Mouse (Mus musculus) erythroblast, embryonic 14.5 days (primary cell): Measurements from ENCODE around the gene 4921507P07Rik. TPM values are rescaled to one million over a fixed set of nuclear protein-coding genes. Genes with fewer than 3 reads are reported as not detected.

Source experiments
- H3K27me3 ChIP-seq: 2 replicates; pipeline ENCODE4 v1.6.1; 2012; ENCODE audit warnings: inconsistent platforms; ENCODE audit not compliant: control insufficient read depth
- H3K36me3 ChIP-seq: 2 replicates; pipeline ENCODE4 v1.6.1; 2012; ENCODE audit warnings: mild to moderate bottlenecking, inconsistent platforms; ENCODE audit not compliant: control insufficient read depth
- H3K4me1 ChIP-seq: 2 replicates; pipeline ENCODE4 v1.6.1; 2012; ENCODE audit warnings: inconsistent platforms; ENCODE audit not compliant: control insufficient read depth
- H3K4me3 ChIP-seq: replicated peaks from 2 replicates; pipeline ENCODE3; 2012; ENCODE audit warnings: moderate library complexity, mild to moderate bottlenecking, inconsistent platforms
- H3K9me3 ChIP-seq: 2 replicates; pipeline ENCODE4 v1.6.1; 2012; ENCODE audit warnings: low read length, inconsistent platforms, mixed read lengths; ENCODE audit not compliant: control insufficient read depth
- GATA1 ChIP-seq: IDR thresholded peaks from 2 replicates; pipeline ENCODE4 v1.6.1; 2012; ENCODE audit warnings: low read length, inconsistent platforms, mixed read lengths
- TAL1 ChIP-seq: IDR thresholded peaks from 3 replicates; pipeline ENCODE4 v1.6.1; 2012; ENCODE audit warnings: low read length, inconsistent platforms, mixed read lengths
- polyA plus RNA-seq: library from polyadenylated mRNA; stranded (reverse); fragments of >175 nt; gene quantifications from 2 replicates; pipeline ENCODE4 v1.2.3, GENCODE M21; 2012

4921507P07Rik gene
- polyA plus RNA-seq, 1 experiment: not detected

DNA sequence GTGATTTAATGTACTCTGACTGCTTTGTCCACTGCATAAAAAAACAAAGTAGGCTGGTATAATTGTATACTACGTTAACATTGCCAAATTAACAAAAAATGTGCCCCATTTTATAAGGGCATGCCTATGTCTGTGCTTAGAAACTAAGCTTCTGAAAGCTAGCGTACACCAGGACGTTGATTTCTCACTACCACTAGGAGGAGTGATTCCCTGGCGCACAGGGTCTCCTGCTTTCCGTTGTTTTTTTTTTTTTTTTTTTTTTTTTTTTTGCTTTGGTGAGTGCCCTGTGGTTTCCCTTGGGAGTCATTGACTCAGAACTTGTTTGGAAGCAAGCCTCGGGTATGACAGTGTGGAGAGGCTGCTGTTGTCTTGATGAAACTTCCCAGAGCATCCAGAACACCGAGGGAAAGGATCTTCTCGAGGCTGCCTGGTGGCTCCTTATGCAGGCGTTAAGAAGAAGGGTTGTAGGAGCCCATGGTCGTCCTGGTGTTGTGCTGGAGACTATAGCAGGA, 3.0 kb downstream of the 4921507P07Rik start:
- TF ChIP-seq GATA1: no peak
- peak; percentile 14; the same call in 1 of the 3 replicates for TF ChIP-seq TAL1
- H3K36me3 ChIP-seq: no peaks in the 10 kb centered on the region
- 0 out of 2 replicates have a peak, but pooled peaks cover 3% of the 10 kb centered on the region for H3K27me3 ChIP-seq
- H3K9me3 ChIP-seq: peaks cover 4% of the 10 kb centered on the region
- H3K4me3 ChIP-seq: no peak overlapping the region
- H3K4me1 ChIP-seq: peaks cover 11% of the 10 kb centered on the region

DNA sequence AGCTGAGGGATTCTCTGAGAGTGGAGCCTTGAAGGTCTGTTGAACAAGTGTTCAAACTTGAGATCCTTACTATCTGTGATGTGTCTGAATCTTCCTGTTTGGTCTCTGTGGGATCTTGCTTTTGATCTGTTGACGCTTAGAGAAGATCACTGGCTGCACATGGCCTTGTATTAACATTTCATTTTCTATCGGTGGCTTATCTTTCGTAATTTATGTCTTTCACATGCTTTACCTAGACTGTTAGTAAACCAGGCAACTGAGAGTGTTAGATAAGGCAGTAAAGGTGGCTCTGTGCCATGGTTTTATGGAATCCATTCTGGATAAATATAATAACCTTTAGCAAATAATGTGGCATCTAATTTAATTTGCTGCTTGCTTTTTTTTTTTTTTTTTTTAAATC, 6.2 kb downstream of the 4921507P07Rik start:
- no peak for TF ChIP-seq GATA1
- TF ChIP-seq TAL1: no peak
- H3K36me3 ChIP-seq: no peaks in the 10 kb centered on the region
- peaks cover 4% of the 10 kb centered on the region for H3K9me3 ChIP-seq
- no peaks in the 10 kb centered on the region; the same call in 1 of the 2 replicates for H3K4me1 ChIP-seq
- no peak overlapping the region for H3K4me3 ChIP-seq
- 0 out of 2 replicates have a peak, but pooled peaks cover under 1% of the 10 kb centered on the region for H3K27me3 ChIP-seq

DNA sequence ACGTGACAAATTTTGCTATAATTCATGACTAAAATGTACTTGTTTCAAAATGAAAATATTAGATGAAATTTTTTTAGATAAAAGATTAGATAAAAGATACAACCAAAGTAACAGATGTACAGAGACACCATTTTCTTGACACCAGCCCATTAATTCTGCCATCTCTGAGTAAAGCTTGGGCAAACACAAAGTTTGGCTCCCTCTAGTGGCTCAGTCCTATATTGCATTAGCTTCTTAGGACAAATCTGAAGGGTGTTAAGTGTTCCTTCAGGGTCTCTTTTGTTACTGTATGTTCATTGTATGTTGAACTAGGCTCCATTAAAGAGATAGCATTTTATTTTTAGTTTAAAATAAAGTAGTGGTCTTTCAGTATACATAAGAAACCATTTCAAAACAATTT, 8.2 kb downstream of the 4921507P07Rik start:
- H3K9me3 ChIP-seq: no peaks in the 10 kb centered on the region
- H3K36me3 ChIP-seq: no peaks in the 10 kb centered on the region
- H3K4me3 ChIP-seq: no peak overlapping the region
- H3K27me3 ChIP-seq: no peaks in the 10 kb centered on the region
- H3K4me1 ChIP-seq: no peaks in the 10 kb centered on the region; the same call in 1 of the 2 replicates
- TF ChIP-seq GATA1 (no peak), TAL1 (no peak)

DNA sequence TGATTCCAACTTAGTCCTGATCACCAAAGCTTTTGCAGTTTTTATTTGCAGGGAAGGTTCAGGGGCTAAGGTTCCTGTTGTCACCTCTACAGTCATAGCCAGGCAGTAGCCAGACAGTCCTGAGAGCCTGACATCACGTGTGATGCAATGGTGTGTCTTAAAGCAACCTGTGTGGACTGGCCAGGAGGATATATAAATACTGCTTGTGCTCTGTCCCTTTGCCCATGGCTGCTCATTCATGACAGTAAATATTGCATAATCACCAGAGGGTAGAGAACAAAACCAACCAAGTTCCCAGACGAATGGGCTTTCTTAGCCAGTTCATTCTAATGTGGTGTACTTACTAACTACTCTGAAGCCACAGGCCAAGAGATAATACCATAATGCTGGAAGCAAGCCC, 9.0 kb downstream of the 4921507P07Rik start:
- H3K36me3 ChIP-seq: no peaks in the 10 kb centered on the region
- no peaks in the 10 kb centered on the region for H3K9me3 ChIP-seq
- no peaks in the 10 kb centered on the region; the same call in 1 of the 2 replicates for H3K4me1 ChIP-seq
- TF ChIP-seq GATA1: no peak
- TF ChIP-seq TAL1: no peak
- no peak overlapping the region for H3K4me3 ChIP-seq
- no peaks in the 10 kb centered on the region for H3K27me3 ChIP-seq

DNA sequence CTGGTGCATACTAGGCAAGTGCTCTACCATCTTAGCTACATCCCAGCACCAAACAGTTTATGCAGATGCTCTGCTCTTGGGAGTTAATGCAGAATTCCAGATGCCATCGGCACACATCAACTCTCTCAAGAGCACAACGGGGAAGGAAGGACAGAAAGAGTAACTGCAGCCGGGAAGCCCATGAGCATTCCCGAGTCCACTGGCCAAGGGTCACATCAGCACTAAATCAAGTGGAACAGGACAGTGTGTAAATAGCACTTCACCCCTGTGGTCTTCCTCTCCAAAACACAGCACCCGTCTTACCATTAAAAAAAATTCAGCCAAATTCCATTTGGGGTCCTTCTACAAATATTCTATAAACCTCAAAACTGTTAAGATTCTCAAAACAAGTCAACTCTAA, 10.1 kb downstream of the 4921507P07Rik start:
- no peaks in the 10 kb centered on the region for H3K9me3 ChIP-seq
- H3K4me1 ChIP-seq: no peaks in the 10 kb centered on the region; the same call in 1 of the 2 replicates
- no peaks in the 10 kb centered on the region for H3K36me3 ChIP-seq
- H3K27me3 ChIP-seq: no peaks in the 10 kb centered on the region
- TF ChIP-seq TAL1: no peak
- no peak for TF ChIP-seq GATA1
- no peak overlapping the region for H3K4me3 ChIP-seq

DNA sequence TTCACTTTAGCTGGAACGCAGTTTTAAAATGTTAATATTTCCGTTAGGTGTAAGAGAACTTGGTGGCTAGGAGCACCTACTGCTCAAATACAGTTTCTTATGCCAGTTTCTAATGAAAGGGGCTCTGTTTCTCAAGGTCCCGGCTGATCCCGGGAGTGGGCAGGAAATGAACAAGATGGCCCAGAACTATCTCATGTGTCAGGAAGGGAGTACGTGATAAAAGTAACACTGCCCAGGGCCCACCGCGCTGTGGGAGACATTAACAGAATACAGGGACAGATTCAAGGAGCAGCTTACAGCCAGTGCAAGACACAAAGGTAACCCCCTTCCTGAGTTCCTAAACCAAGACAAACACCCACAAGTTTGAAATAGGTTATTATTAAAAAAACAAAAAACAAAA, 10.7 kb downstream of the 4921507P07Rik start:
- H3K9me3 ChIP-seq: no peaks in the 10 kb centered on the region
- no peaks in the 10 kb centered on the region for H3K27me3 ChIP-seq
- no peak for TF ChIP-seq GATA1
- TF ChIP-seq TAL1: no peak
- no peaks in the 10 kb centered on the region for H3K36me3 ChIP-seq
- no peak overlapping the region for H3K4me3 ChIP-seq
- H3K4me1 ChIP-seq: no peaks in the 10 kb centered on the region; the same call in 1 of the 2 replicates

DNA sequence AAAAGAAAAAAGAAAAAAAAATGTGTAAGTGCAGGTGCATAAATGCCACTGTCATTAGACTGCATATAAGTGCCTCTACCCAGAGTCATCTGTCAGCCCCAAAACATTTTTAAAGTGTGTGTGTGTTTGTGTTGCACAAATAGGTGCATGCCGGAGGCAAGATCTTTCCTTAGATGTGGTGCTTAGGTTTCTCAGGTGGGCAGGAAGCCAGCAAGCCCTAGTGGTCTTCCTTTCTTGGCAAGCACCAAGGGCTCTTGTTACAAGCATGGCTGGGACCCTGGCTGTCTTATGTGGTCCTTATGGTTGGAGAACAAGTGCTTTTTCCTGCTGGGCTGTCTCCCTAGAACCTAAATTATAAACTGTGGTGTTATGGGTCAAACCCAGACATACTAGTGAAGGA, 24.8 kb downstream of the 4921507P07Rik start:
- TF ChIP-seq GATA1 (no peak), TAL1 (no peak)
- H3K9me3 ChIP-seq: no peaks in the 10 kb centered on the region

DNA sequence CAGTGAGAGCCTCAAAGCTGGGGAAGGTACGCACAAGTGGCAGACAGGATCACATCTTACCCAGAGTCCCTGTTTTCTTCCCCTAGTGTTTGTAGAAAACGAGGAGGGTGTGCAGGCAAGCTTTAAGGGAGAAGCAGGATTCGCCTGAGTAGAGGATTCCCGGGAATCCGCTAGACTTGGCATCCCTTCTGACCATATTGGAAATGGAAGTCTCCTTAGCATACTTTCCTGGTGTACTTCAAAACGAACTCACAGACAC, 29.5 kb downstream of the 4921507P07Rik start:
- Histone ChIP-seq H3K9me3 (no peaks in the 10 kb centered on the region), H3K4me3 (peak overlapping the region; percentile 83), H3K27me3 (no peaks in the 10 kb centered on the region), H3K36me3 (peaks cover 19% of the 10 kb centered on the region), H3K4me1 (peaks cover 23% of the 10 kb centered on the region)
- TF ChIP-seq GATA1: no peak
- TF ChIP-seq TAL1: no peak

More for the DNA sequence above, 24.8 kb downstream of the 4921507P07Rik start:
- Histone ChIP-seq H3K36me3 (no peaks in the 10 kb centered on the region), H3K27me3 (no peaks in the 10 kb centered on the region), H3K4me3 (no peak overlapping the region), H3K4me1 (peaks cover 11% of the 10 kb centered on the region)

DNA sequence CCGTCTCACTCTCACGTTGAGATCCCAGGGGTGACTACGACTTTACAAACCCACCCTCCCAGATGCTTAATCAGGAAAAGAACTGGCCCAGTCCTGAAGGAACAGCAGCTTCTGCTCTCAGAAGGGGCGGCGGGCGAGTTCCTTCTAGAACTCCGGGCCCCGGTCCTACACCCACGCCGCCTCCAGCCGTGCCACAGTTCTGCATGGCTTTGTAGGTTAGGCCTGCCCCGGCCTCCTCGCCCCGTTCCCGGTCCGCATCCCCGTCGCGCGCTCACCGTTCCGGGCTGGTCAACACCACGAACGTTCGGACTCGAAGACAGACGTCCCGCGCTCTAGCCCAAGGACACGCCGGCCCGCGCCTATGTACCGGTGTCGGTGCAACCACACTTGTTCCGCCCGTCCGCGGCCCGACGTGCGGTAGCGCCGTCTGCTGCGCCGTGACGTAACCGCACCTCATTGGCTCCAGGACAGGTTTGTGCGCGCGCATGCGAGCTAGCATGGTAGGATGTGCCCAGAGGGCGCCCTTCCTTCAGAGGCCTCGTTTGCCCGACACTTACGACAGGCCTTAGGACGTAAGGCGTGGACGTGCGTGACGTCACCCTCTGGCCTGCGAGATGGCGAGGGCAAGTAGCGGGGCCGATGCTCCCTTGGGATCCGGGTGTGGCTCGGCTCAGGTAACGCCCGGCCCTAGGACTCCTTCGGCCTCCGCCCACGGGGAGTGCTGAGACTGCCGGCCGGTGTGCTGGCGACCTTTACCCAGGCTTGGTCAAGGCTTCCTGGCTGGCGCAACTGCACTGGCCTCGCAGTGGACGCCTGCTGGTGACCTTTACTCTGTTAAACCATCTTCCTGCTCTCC, 30.1 kb downstream of the 4921507P07Rik start, which contains the start of gene Cycs:
Gene Cycs (minus strand): TSS at position 398 of the 856 bp plus-strand sequence.
- H3K27me3 ChIP-seq: no peaks in the 10 kb centered on the region
- H3K4me1 ChIP-seq: peaks cover 23% of the 10 kb centered on the region
- H3K9me3 ChIP-seq: no peaks in the 10 kb centered on the region
- TF ChIP-seq TAL1 (no peak), GATA1 (no peak)
- H3K36me3 ChIP-seq: peaks cover 19% of the 10 kb centered on the region
- H3K4me3 ChIP-seq: peak within 1 kb of the TSS; percentile 83
